Mouse (Mus musculus) embryonic facial prominence, embryonic 14.5 days (tissue): Measurements from ENCODE around the gene Zfp989. TPM values are rescaled to one million over a fixed set of nuclear protein-coding genes. Genes with fewer than 3 reads are reported as not detected.
"Not testable (repeated sequence)": the region's sequence is repeated elsewhere in the genome, so short reads cannot be mapped to it uniquely, and the experiment has no call there.

ENCODE experiments used
- ATAC-seq: fragments of 200-750 bp; cut with Nextera tagmentation; 2 replicates; pipeline ENCODE4 v1.8.0; 2017; ENCODE audit warnings: low read depth, moderate number of reproducible peaks, moderate TSS enrichment
- DNase-seq: peaks from one replicate; pipeline ENCODE4 v3.0.0-alpha.2; 2015; ENCODE audit warnings: low spot score
- H3K27ac ChIP-seq: fragments of 300-500 bp; sonication (generic); replicated peaks from 2 replicates; pipeline ENCODE4 v1.5.1; 2014; ENCODE audit warnings: low read depth, mild to moderate bottlenecking, low read length, moderate library complexity
- H3K27me3 ChIP-seq: fragments of 300-500 bp; sonication (generic); replicated peaks from 2 replicates; pipeline ENCODE4 v1.6.1; 2014; ENCODE audit warnings: low read length; ENCODE audit not compliant: control insufficient read depth, insufficient read depth
- H3K36me3 ChIP-seq: fragments of 300-500 bp; sonication (generic); 2 replicates; pipeline ENCODE4 v1.6.1; 2014; ENCODE audit warnings: low read length, mixed read lengths; ENCODE audit not compliant: control insufficient read depth, insufficient read depth
- H3K4me1 ChIP-seq: fragments of 300-500 bp; sonication (generic); 2 replicates; pipeline ENCODE4 v1.6.1; 2014; ENCODE audit warnings: antibody characterized with exemption, low read length; ENCODE audit not compliant: control insufficient read depth, insufficient read depth
- H3K4me2 ChIP-seq: fragments of 300-500 bp; sonication (generic); 2 replicates; pipeline ENCODE4 v1.6.1; 2014; ENCODE audit warnings: low read depth, mild to moderate bottlenecking, low read length, moderate library complexity, mixed read lengths
- H3K4me3 ChIP-seq: fragments of 300-500 bp; sonication (generic); 2 replicates; pipeline ENCODE4 v1.5.1; 2014; ENCODE audit warnings: low read depth, mild to moderate bottlenecking, low read length
- H3K9ac ChIP-seq: fragments of 300-500 bp; sonication (generic); 2 replicates; pipeline ENCODE4 v1.6.1; 2014; ENCODE audit warnings: low read depth, mild to moderate bottlenecking, low read length, moderate library complexity, mixed read lengths
- H3K9me3 ChIP-seq: fragments of 300-500 bp; sonication (generic); 2 replicates; pipeline ENCODE4 v1.6.1; 2016; ENCODE audit warnings: low read length; ENCODE audit not compliant: control insufficient read depth
- WGBS: fragments of 180-500 bp; shearing (Covaris S2); extraction: QIAGEN DNeasy Blood & Tissue Kit; methylation state at CpG from one replicate; pipeline ENCODE4 v1.1.7; 2014; 5-methylcytosine and 5-hydroxymethylcytosine counted together
- polyA plus RNA-seq: library from polyadenylated mRNA; unstranded; fragments of >200 nt; fragmentation: Nextera tagmentation; extraction: Ambion mirVana; gene quantifications from 2 replicates; pipeline ENCODE4 v1.2.1, GENCODE M21; 2014

The Zfp989 gene
- 0.10 TPM in 1 of 2 replicates, not detected in the other for polyA plus RNA-seq

GRCm38 (mm10) chr4:146971757-146972156 lies at the start of gene Zfp989:
TSS of gene Zfp989 (plus strand) at chr4:146971976.
- not testable (repeated sequence) for H3K27me3 ChIP-seq, H3K27ac ChIP-seq, H3K4me2 ChIP-seq, H3K4me1 ChIP-seq, DNase-seq, H3K4me3 ChIP-seq, H3K9ac ChIP-seq, H3K9me3 ChIP-seq, H3K36me3 ChIP-seq, ATAC-seq
- 94% methylated on average over 3 of the region's 5 CpGs for WGBS

- DNase-seq (no peak), ATAC-seq (0 out of 2 replicates have a peak, but pooled peaks have one; percentile 44)
- no peaks in the 10 kb centered on the region for H3K36me3 ChIP-seq
- no peaks in the 10 kb centered on the region for H3K4me1 ChIP-seq
- H3K9ac ChIP-seq, result no peak overlapping the region
- H3K4me3 ChIP-seq, result peak overlapping the region; percentile 27
- peaks cover 31% of the 10 kb centered on the region for H3K9me3 ChIP-seq
- H3K27ac ChIP-seq, result no peak overlapping the region
- H3K27me3 ChIP-seq, result peaks cover 8% of the 10 kb centered on the region
- WGBS, result 11% methylated on average over 64 of the region's 77 CpGs
- H3K4me2 ChIP-seq, result peak overlapping the region; percentile 44
Observed at GRCm38 (mm10) chr4:146932311-146933082, 39.3 kb upstream of the Zfp989 start.

GRCm38 (mm10) chr4:146941691-146942090 lies 30.1 kb upstream of the Zfp989 start:
- not testable (repeated sequence) for H3K9ac ChIP-seq, H3K36me3 ChIP-seq, H3K27me3 ChIP-seq, DNase-seq, H3K4me3 ChIP-seq, H3K4me2 ChIP-seq, H3K27ac ChIP-seq, H3K4me1 ChIP-seq, ATAC-seq
- WGBS, result 72% methylated on average over 30 of the region's 32 CpGs
- H3K9me3 ChIP-seq, result peaks cover 10% of the 10 kb centered on the region; the same call in 1 of the 2 replicates

- 21% methylated on average over 2 of the region's 2 CpGs for WGBS
- not testable (repeated sequence) for H3K27me3 ChIP-seq, ATAC-seq
Observed at GRCm38 (mm10) chr4:146976581-146976980, 4.8 kb downstream of the Zfp989 start.

GRCm38 (mm10) chr4:147018400-147018799 lies 46.6 kb downstream of the Zfp989 start:
- not testable (repeated sequence) for H3K4me3 ChIP-seq, H3K27me3 ChIP-seq, H3K9ac ChIP-seq, H3K36me3 ChIP-seq, H3K27ac ChIP-seq, H3K4me2 ChIP-seq, ATAC-seq, DNase-seq, H3K9me3 ChIP-seq, H3K4me1 ChIP-seq
- WGBS, result no CpG with 5 or more reads among the region's 1 CpGs

More at GRCm38 (mm10) chr4:146976581-146976980, 4.8 kb downstream of the Zfp989 start:
- not testable (repeated sequence) for DNase-seq, H3K4me1 ChIP-seq, H3K9ac ChIP-seq, H3K36me3 ChIP-seq, H3K27ac ChIP-seq, H3K4me2 ChIP-seq, H3K4me3 ChIP-seq, H3K9me3 ChIP-seq

- H3K4me1 ChIP-seq, H3K36me3 ChIP-seq, DNase-seq, H3K27me3 ChIP-seq, H3K27ac ChIP-seq, H3K4me3 ChIP-seq, H3K4me2 ChIP-seq, H3K9ac ChIP-seq, ATAC-seq, H3K9me3 ChIP-seq: not testable (repeated sequence)
- no CpG with 5 or more reads among the region's 6 CpGs for WGBS
Observed at GRCm38 (mm10) chr4:147021550-147021949, 49.8 kb downstream of the Zfp989 start, which contains the start of gene Rex2. TSS of gene Rex2 (plus strand) at chr4:147021850.

- 42% methylated on average over 1 of the region's 1 CpGs for WGBS
- H3K9ac ChIP-seq, DNase-seq, H3K27me3 ChIP-seq, H3K4me3 ChIP-seq, H3K36me3 ChIP-seq, H3K9me3 ChIP-seq, H3K4me1 ChIP-seq, H3K4me2 ChIP-seq, H3K27ac ChIP-seq, ATAC-seq: not testable (repeated sequence)
Observed at GRCm38 (mm10) chr4:147026374-147026773, 54.6 kb downstream of the Zfp989 start.

GRCm38 (mm10) chr4:147031308-147032036 lies 59.7 kb downstream of the Zfp989 start:
- ATAC-seq, result 0 out of 2 replicates have a peak, but pooled peaks have one; percentile 37
- not testable (repeated sequence) for H3K27me3 ChIP-seq, DNase-seq, H3K27ac ChIP-seq, H3K36me3 ChIP-seq, H3K4me1 ChIP-seq, H3K4me3 ChIP-seq, H3K9me3 ChIP-seq, H3K4me2 ChIP-seq, H3K9ac ChIP-seq
- 76% methylated on average over 1 of the region's 2 CpGs for WGBS
